Mouse (Mus musculus) hematopoietic multipotent progenitor cell, adult 10-12 weeks (in vitro differentiated cells): ENCODE data around the gene Rab11fip2. TPM values are rescaled to one million over a fixed set of nuclear protein-coding genes. Genes with fewer than 3 reads are reported as not detected.

ENCODE experiments used
- polyA plus RNA-seq: library from polyadenylated mRNA; stranded (reverse); fragments of >175 nt; gene quantifications from 2 replicates; pipeline ENCODE4 v1.2.3, GENCODE M21; 2012; ENCODE audit warnings: low replicate concordance

Rab11fip2 gene
- polyA plus RNA-seq, result 2.2 and 2.8 TPM in 2 replicates

DNA sequence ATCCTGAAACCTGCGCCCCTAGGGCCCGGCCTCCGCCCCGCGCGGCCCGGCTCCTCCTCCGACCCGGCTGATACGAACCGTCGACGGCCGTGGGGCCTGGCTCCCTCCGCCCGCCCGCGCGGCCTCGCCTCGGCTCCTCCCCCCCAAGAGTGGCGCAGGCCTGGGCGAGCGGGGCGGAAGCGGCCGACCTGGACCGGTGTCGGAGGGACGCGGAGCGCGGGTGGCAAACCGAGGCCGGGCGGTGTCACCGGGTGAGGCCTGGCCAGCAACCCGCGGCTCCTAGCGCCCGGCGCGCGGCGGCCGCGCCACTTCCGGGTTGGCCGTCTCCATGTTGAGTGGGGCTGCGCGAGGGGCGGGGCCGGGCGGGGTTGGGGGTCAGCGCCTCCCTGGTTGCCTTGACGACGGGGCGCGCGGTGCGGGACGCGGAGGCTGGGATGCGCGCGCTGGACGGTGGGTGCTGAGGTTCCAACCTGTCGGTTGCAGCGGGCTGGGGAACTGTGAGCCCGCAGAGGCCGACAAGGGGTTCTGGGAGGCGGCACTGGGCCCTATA is at the start of gene Rab11fip2:
Gene Rab11fip2, minus strand, starts transcription at position 333 of the 550 bp plus-strand sequence.

